Mouse (Mus musculus) Patski (cell line): ENCODE data around the gene Olfr549. TPM values are rescaled to one million over a fixed set of nuclear protein-coding genes. Genes with fewer than 3 reads are reported as not detected.
A peak's percentile ranks its signal among the peaks of the same experiment; 100 is the strongest.

Source experiments
- ATAC-seq: fragments of 100-300 bp; one replicate; pipeline ENCODE4 v1.8.0; 2021
- CTCF ChIA-PET: fragments of 350-600 bp; sonication (Branson Sonifier 250); formaldehyde crosslinking; loops from one replicate; lab custom pipeline; 2022; ENCODE audit warnings: inconsistent platforms; lab: Charles Lee
- POLR2A ChIA-PET: fragments of 350-600 bp; sonication (Branson Sonifier 250); formaldehyde crosslinking; loops from one replicate; lab custom pipeline; 2022; ENCODE audit warnings: antibody characterized with exemption, inconsistent platforms; lab: Charles Lee
- DNase-seq: peaks from one replicate; pipeline ENCODE4 v3.0.0-alpha.2; 2011; ENCODE audit warnings: low read depth, low spot score
- H3K27me3 ChIP-seq: fragments of 371-371 bp; one replicate; pipeline ENCODE4 v1.5.1; 2021
- CTCF ChIP-seq: fragments of 100-300 bp; IDR thresholded peaks from one replicate; pipeline ENCODE4 v1.5.1; 2021
- in situ Hi-C: fragments of 300-500 bp; cut with MboI; formaldehyde crosslinking; loops from 3 replicates; pipeline ENCODE4 v1.11.1; 2018; ENCODE audit warnings: low pct_unique_long_range_greater_than_20kb, mixed read lengths
- polyA plus RNA-seq: library from polyadenylated mRNA; unstranded; gene quantifications from one replicate; pipeline ENCODE4 v1.2.3, GENCODE M21; 2021

The Olfr549 gene
- polyA plus RNA-seq, 1 experiment from 2014 or later, result not detected

- in situ Hi-C loops, result no loop called here
These were observed 20.6 kb upstream of the Olfr549 start for GRCm38 (mm10) chr7:102529052-102529451.

GRCm38 (mm10) chr7:102534449-102534848 lies 15.2 kb upstream of the Olfr549 start, which contains the start of gene Olfr547:
Olfr547 (plus strand) TSS chr7:102534749.
- in situ Hi-C loops, result no loop called here
- POLR2A ChIA-PET, result no interaction called here
- DNase-seq, result no peak
- TF ChIP-seq CTCF, result no peak
- H3K27me3 ChIP-seq, result peaks cover 20% of the 10 kb centered on the region
- CTCF ChIA-PET, result no interaction called here
- ATAC-seq, result no peak

More at GRCm38 (mm10) chr7:102529052-102529451, 20.6 kb upstream of the Olfr549 start:
- TF ChIP-seq CTCF, result no peak
- ATAC-seq (no peak), DNase-seq (no peak)
- ChIA-PET CTCF (no interaction called here), POLR2A (no interaction called here)
- peaks cover 14% of the 10 kb centered on the region for H3K27me3 ChIP-seq

- no peak for TF ChIP-seq CTCF
- peaks cover 28% of the 10 kb centered on the region for H3K27me3 ChIP-seq
- POLR2A ChIA-PET, result no interaction called here
- in situ Hi-C loops, result no loop called here
- CTCF ChIA-PET, result no interaction called here
- DNase-seq, result no peak
- no peak for ATAC-seq
These were observed 9.1 kb upstream of the Olfr549 start, which contains the start of gene Olfr548-ps1 for GRCm38 (mm10) chr7:102540596-102540995. Olfr548-ps1 (plus strand) TSS chr7:102540896.

- ChIA-PET CTCF (no interaction called here), POLR2A (no interaction called here)
- TF ChIP-seq CTCF, result no peak
- DNase-seq (no peak), ATAC-seq (no peak)
- H3K27me3 ChIP-seq, result peaks cover 27% of the 10 kb centered on the region
- in situ Hi-C loops, result no loop called here
These were observed 8.4 kb upstream of the Olfr549 start for GRCm38 (mm10) chr7:102541251-102541650.

GRCm38 (mm10) chr7:102553279-102553678 lies 3.6 kb downstream of the Olfr549 start:
- no peak for TF ChIP-seq CTCF
- ChIA-PET POLR2A (no interaction called here), CTCF (no interaction called here)
- in situ Hi-C loops, result no loop called here
- ATAC-seq, result no peak
- no peak for DNase-seq
- no peaks in the 10 kb centered on the region for H3K27me3 ChIP-seq

- ATAC-seq, result peak; percentile 100
- ChIA-PET CTCF (no interaction called here), POLR2A (no interaction called here)
- peaks cover 3% of the 10 kb centered on the region for H3K27me3 ChIP-seq
- TF ChIP-seq CTCF, result no peak
- peak; percentile 41 for DNase-seq
- in situ Hi-C loops, result no loop called here
These were observed 15.6 kb downstream of the Olfr549 start, which contains the start of gene Trim21 for GRCm38 (mm10) chr7:102564999-102565997. Trim21 (minus strand) TSS chr7:102565486.

GRCm38 (mm10) chr7:102566219-102566618 lies 16.5 kb downstream of the Olfr549 start:
- DNase-seq (no peak), ATAC-seq (no peak)
- ChIA-PET POLR2A (no interaction called here), CTCF (no interaction called here)
- H3K27me3 ChIP-seq, result peaks cover 6% of the 10 kb centered on the region
- in situ Hi-C loops, result no loop called here
- no peak for TF ChIP-seq CTCF

GRCm38 (mm10) chr7:102571142-102571541 lies 21.5 kb downstream of the Olfr549 start, which contains the start of gene Olfr550:
Olfr550 (plus strand) TSS chr7:102571442.
- DNase-seq (no peak), ATAC-seq (no peak)
- no peak for TF ChIP-seq CTCF
- ChIA-PET CTCF (no interaction called here), POLR2A (no interaction called here)
- H3K27me3 ChIP-seq, result peaks cover 11% of the 10 kb centered on the region
- in situ Hi-C loops, result no loop called here

- CTCF ChIA-PET, result interaction anchor here (1.4 kb wide), 1 partner anchor 8 kb away, joined by 3 read pairs; no protein-coding TSS in a partner anchor
- no peak for TF ChIP-seq CTCF
- in situ Hi-C loops, result no loop called here
- peaks cover 11% of the 10 kb centered on the region for H3K27me3 ChIP-seq
- POLR2A ChIA-PET, result no interaction called here
- ATAC-seq (no peak), DNase-seq (no peak)
These were observed 23.6 kb downstream of the Olfr549 start for GRCm38 (mm10) chr7:102573174-102573830.

GRCm38 (mm10) chr7:102575998-102576397 lies 26.3 kb downstream of the Olfr549 start:
- ATAC-seq (no peak), DNase-seq (no peak)
- peaks cover 5% of the 10 kb centered on the region for H3K27me3 ChIP-seq
- ChIA-PET POLR2A (no interaction called here), CTCF (no interaction called here)
- in situ Hi-C loops, result no loop called here
- TF ChIP-seq CTCF, result no peak
